Mouse (Mus musculus) erythroblast, embryonic 14.5 days (primary cell): Measurements from ENCODE around the gene Cmip.

Source experiments
- GATA1 ChIP-seq: IDR thresholded peaks from 2 replicates; pipeline ENCODE4 v1.6.1; 2012; ENCODE audit warnings: low read length, inconsistent platforms, mixed read lengths
- TAL1 ChIP-seq: IDR thresholded peaks from 3 replicates; pipeline ENCODE4 v1.6.1; 2012; ENCODE audit warnings: low read length, inconsistent platforms, mixed read lengths

DNA sequence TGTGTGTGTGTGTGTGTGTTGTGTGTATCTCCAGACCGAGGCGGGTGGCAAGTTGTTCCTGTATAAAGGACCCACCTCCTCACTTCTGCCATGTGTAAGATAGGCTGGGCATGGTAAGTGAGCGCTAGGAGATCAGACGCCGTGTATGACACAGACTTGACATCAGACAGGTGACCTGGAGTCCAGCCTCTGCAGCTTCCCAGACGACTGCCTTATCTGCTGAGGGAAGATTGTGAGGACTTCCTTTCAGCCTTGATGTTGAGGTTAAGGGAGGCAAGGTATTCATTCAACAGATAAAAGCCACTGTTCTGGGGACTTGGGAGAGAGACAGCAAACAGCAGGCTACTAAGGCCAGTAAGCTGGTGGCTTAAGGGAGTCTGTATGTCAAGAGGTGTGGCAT, 6.6 kb downstream of the Cmip start:
- no peak; the same call in 1 of the 2 replicates for TF ChIP-seq GATA1
- no peak for TF ChIP-seq TAL1
